8 mouse cellular contexts compared by ENCODE assay signal in the genomic region with DNA sequence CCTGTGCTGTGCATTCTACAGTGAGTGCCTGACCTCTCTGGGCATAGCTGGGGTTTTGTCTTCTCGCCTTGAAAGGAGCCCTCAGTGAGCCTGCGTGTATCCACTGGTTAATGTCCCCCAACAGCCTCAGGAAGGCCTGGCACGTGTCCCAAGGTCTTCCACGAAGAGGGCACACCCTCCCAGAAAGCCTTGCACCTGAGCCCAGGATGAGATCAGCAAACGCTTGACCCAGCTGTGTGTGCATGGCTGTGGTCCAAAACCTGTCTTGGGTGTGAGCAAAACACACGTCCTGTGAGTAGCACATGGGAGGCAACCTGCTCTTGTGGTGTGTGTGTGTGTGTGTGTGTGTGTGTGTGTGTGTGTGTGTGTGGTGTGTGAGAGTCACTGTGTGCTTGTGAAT. TPM values are rescaled to one million over a fixed set of nuclear protein-coding genes. Genes with fewer than 3 reads are reported as not detected.
DNase-seq lines count a peak whose midpoint lies in the region; ATAC-seq and TF ChIP-seq lines count a peak whose summit lies in the region.

No protein-coding gene starts in this region.

- no peak for ATAC-seq in embryonic facial prominence, embryonic 15.5 days (ENCODE audit: insufficient number of reproducible peaks, low FRiP score, low TSS enrichment, low read depth)
- peak; percentile 13; the same call in 1 of the 2 replicates for ATAC-seq in kidney, embryonic 14.5 days (ENCODE audit: low FRiP score, low TSS enrichment)
- no peak for ATAC-seq in erythroblast, adult 5-6 weeks (replicated peaks; ENCODE audit: low FRiP score, poor library complexity, severe bottlenecking)

- no peak overlapping the region for H3K4me2 ChIP-seq in embryonic facial prominence, embryonic 15.5 days (replicated peaks)
- H3K4me2 ChIP-seq in kidney, embryonic 14.5 days (replicated peaks; ENCODE audit: low read depth, low read length): no peak overlapping the region

- peaks cover 19% of the 10 kb centered on the region for H3K4me1 ChIP-seq in lung, adult 2 months (ENCODE audit: control insufficient read depth, insufficient read depth, low read length)
- H3K4me1 ChIP-seq in embryonic facial prominence, embryonic 15.5 days: peaks cover 42% of the 10 kb centered on the region
- peaks cover 19% of the 10 kb centered on the region for H3K4me1 ChIP-seq in kidney, embryonic 14.5 days (ENCODE audit: control insufficient read depth, insufficient read depth, low read length)
- peaks cover 19% of the 10 kb centered on the region for H3K4me1 ChIP-seq in small intestine, adult 2 months (ENCODE audit: control insufficient read depth, insufficient read depth, insufficient read length, low read length)

- H3K4me3 ChIP-seq in lung, adult 2 months (replicated peaks; ENCODE audit: extremely low read depth, low read depth, low read length): no peak overlapping the region
- H3K4me3 ChIP-seq in embryonic facial prominence, embryonic 15.5 days (replicated peaks): no peak overlapping the region
- no peak overlapping the region for H3K4me3 ChIP-seq in kidney, embryonic 14.5 days (ENCODE audit: low read length)
- H3K4me3 ChIP-seq in small intestine, adult 2 months (ENCODE audit: low read depth, low read length): no peak overlapping the region

- peak; percentile 74 to 86 for DNase-seq in lung, adult 18-20 months
- DNase-seq in lung, adult 2 months: no peak
- DNase-seq in thymus, postnatal 0 days (ENCODE audit: low spot score): no peak
- no peak for DNase-seq in layer of hippocampus, adult 8-10 months (ENCODE audit: low spot score in 2 of 2)

- TF ChIP-seq POLR2A in lung, adult 2 months (IDR thresholded peaks at IDR 0.05; ENCODE audit: borderline replicate concordance, extremely low read depth, low read depth, low read length): no peak
- TF ChIP-seq POLR2A in small intestine, adult 2 months (IDR thresholded peaks at IDR 0.05; ENCODE audit: low read depth, low read length): no peak

- no peaks in the 10 kb centered on the region for H3K27me3 ChIP-seq in embryonic facial prominence, embryonic 15.5 days
- H3K27me3 ChIP-seq in kidney, embryonic 14.5 days (ENCODE audit: control insufficient read depth, insufficient read depth, low read length): no peaks in the 10 kb centered on the region
- no peaks in the 10 kb centered on the region for H3K27me3 ChIP-seq in small intestine, adult 2 months (ENCODE audit: control insufficient read depth, insufficient read depth, low read length)

- no peak overlapping the region for H3K9ac ChIP-seq in embryonic facial prominence, embryonic 15.5 days
- H3K9ac ChIP-seq in kidney, embryonic 14.5 days (ENCODE audit: low read depth, low read length): no peak overlapping the region

- no peak for TF ChIP-seq CTCF in lung, adult 2 months (IDR thresholded peaks at IDR 0.05; ENCODE audit: insufficient read depth, low read length)
- no peak for TF ChIP-seq CTCF in small intestine, adult 2 months (IDR thresholded peaks at IDR 0.05; ENCODE audit: extremely low read depth, insufficient read length, insufficient replicate concordance, low read depth, low read length)

- H3K36me3 ChIP-seq in embryonic facial prominence, embryonic 15.5 days: no peaks in the 10 kb centered on the region
- H3K36me3 ChIP-seq in kidney, embryonic 14.5 days (ENCODE audit: control insufficient read depth, insufficient read depth, low read length): no peaks in the 10 kb centered on the region
- no peaks in the 10 kb centered on the region for H3K36me3 ChIP-seq in small intestine, adult 2 months (ENCODE audit: control insufficient read depth, insufficient read depth, low read length)

- H3K9me3 ChIP-seq in embryonic facial prominence, embryonic 15.5 days (replicated peaks): no peaks in the 10 kb centered on the region
- H3K9me3 ChIP-seq in kidney, embryonic 14.5 days (ENCODE audit: control insufficient read depth, low read length): no peaks in the 10 kb centered on the region

- WGBS in lung, adult 2 months: 20% methylated on average over 6 of the region's 6 CpGs
- 32% methylated on average over 6 of the region's 6 CpGs for WGBS in embryonic facial prominence, embryonic 15.5 days
- 65% methylated on average over 6 of the region's 6 CpGs for WGBS in kidney, embryonic 14.5 days
- WGBS in small intestine, adult 2 months: 9% methylated on average over 6 of the region's 6 CpGs

- peak overlapping the region; percentile 78 for H3K27ac ChIP-seq in embryonic facial prominence, embryonic 15.5 days (replicated peaks)
- peak overlapping the region; percentile 66; the same call in 1 of the 2 replicates for H3K27ac ChIP-seq in kidney, embryonic 14.5 days (ENCODE audit: low read depth, low read length)
- H3K27ac ChIP-seq in small intestine, adult 2 months (ENCODE audit: insufficient read depth, low read depth, low read length): peak overlapping the region; percentile 11; the same call in 1 of the 2 replicates

RNA-seq across cellular contexts. Expression of a gene that starts 28.9 kb away (rescaled TPM):
- 60.5 and 87.9 TPM in 2 replicates for polyA plus RNA-seq in lung, adult 2 months (2012; rRNA removed)
- 33.6 and 35.5 TPM in 2 replicates for polyA plus RNA-seq in embryonic facial prominence, embryonic 15.5 days (2015; fragmentation: Nextera tagmentation; extraction: Ambion mirVana)
- polyA plus RNA-seq in kidney, embryonic 14.5 days (2014; fragmentation: Nextera tagmentation; extraction: Ambion mirVana): 16.8 and 17.3 TPM in 2 replicates
- 8.0 and 16.9 TPM in 2 replicates for polyA plus RNA-seq in small intestine, adult 2 months (2012; rRNA removed)
- polyA plus RNA-seq in thymus, postnatal 0 days (2015; fragmentation: Nextera tagmentation; extraction: Ambion mirVana): 12.4 and 14.2 TPM in 2 replicates
- 10 to 100 TPM; 13.2 to 22.2 (median 15.4) TPM for total RNA-seq in layer of hippocampus, adult 8-10 months (2022)
- 1.5 and 4.2 TPM in 2 replicates for total RNA-seq in erythroblast, adult 5-6 weeks (2015; ENCODE audit: low replicate concordance)
- total RNA-seq in erythroblast, adult 5-6 weeks (2017; ENCODE audit: low replicate concordance): 2.8 and 3.5 TPM in 2 replicates

Comparison
In these comparisons a context has a peak if more than half of its experiments do, and no peak if none do; other contexts are left out.
1. DNase-seq: peak in lung, adult 18-20 months (2 of 2); none in lung, adult 2 months (single experiment), thymus, postnatal 0 days (single experiment) and layer of hippocampus, adult 8-10 months (0 of 2).
2. H3K27ac ChIP-seq: peak in every context shown above with its lines; median percentile 78 in embryonic facial prominence, embryonic 15.5 days; 66 in kidney, embryonic 14.5 days; 11 in small intestine, adult 2 months.